Mouse (Mus musculus) midbrain, embryonic 11.5 days (tissue): ENCODE measurements at regions not wholly inside any gene's neighbourhood (a gene's known extent, or its start where the extent isn't known, plus 50 kb on each side); places are given as distances from the start of the nearest gene placed in this dataset.
A peak's percentile ranks its signal among the peaks of the same experiment; 100 is the strongest.

ENCODE experiments used
- ATAC-seq: fragments of 200-750 bp; cut with Nextera tagmentation; 2 replicates; pipeline ENCODE4 v1.8.0; 2017; ENCODE audit warnings: moderate TSS enrichment, moderate library complexity; ENCODE audit not compliant: low FRiP score
- DNase-seq: peaks from one replicate; pipeline ENCODE4 v3.0.0; 2015; ENCODE audit warnings: low spot score; ENCODE audit errors: missing footprints
- H3K27ac ChIP-seq: fragments of 300-500 bp; sonication (generic); 2 replicates; pipeline ENCODE4 v1.5.1; 2014; ENCODE audit warnings: low read depth, low read length
- H3K27me3 ChIP-seq: fragments of 300-500 bp; sonication (generic); 2 replicates; pipeline ENCODE4 v1.6.1; 2014; ENCODE audit warnings: mild to moderate bottlenecking, low read length, moderate library complexity, mixed read lengths; ENCODE audit not compliant: control insufficient read depth, insufficient read depth
- H3K36me3 ChIP-seq: fragments of 300-500 bp; sonication (generic); 2 replicates; pipeline ENCODE4 v1.6.1; 2014; ENCODE audit warnings: mild to moderate bottlenecking, low read length, moderate library complexity, mixed read lengths; ENCODE audit not compliant: control insufficient read depth, insufficient read depth
- H3K4me1 ChIP-seq: fragments of 300-500 bp; sonication (generic); 2 replicates; pipeline ENCODE4 v1.6.1; 2014; ENCODE audit warnings: low read length; ENCODE audit not compliant: control insufficient read depth, insufficient read depth
- H3K4me2 ChIP-seq: fragments of 300-500 bp; sonication (generic); 2 replicates; pipeline ENCODE4 v1.6.1; 2014; ENCODE audit warnings: mild to moderate bottlenecking, moderate library complexity
- H3K4me3 ChIP-seq: fragments of 300-500 bp; sonication (generic); 2 replicates; pipeline ENCODE4 v1.5.1; 2014; ENCODE audit warnings: low read depth, low read length
- H3K9ac ChIP-seq: fragments of 300-500 bp; sonication (generic); 2 replicates; pipeline ENCODE4 v1.6.1; 2014; ENCODE audit warnings: low read length
- H3K9me3 ChIP-seq: fragments of 300-500 bp; sonication (generic); 2 replicates; pipeline ENCODE4 v1.6.1; 2016; ENCODE audit warnings: low read length; ENCODE audit not compliant: control insufficient read depth
- WGBS: fragments of 180-500 bp; shearing (Covaris S2); extraction: QIAGEN DNeasy Blood & Tissue Kit; methylation state at CpG from one replicate; pipeline ENCODE4 v1.1.7; 2014; 5-methylcytosine and 5-hydroxymethylcytosine counted together

DNA sequence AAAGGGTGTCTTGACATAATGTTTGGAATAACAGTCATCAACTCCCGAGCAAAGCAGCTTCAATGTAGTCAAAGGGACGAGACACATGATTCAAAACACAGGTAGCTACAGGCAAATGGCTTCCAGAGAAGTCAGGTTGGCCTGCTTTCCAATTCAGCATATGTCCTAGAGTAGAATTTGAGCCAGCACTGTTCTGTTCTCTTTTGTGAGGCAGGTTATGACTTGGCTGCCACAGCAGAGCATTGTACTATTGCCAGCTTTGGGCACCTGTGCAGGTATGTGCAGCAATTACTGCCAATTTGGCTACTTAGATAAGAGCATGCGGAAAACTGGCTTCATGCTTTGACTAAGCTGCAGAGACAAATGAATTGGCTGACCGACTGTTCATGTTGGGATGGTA is 699.1 kb downstream of the Pkhd1 start:
- DNase-seq (no peak), ATAC-seq (no peak)
- Histone ChIP-seq H3K27me3 (peaks cover 7% of the 10 kb centered on the region; the same call in 1 of the 2 replicates), H3K9me3 (no peaks in the 10 kb centered on the region), H3K4me3 (no peak overlapping the region), H3K4me2 (no peak overlapping the region), H3K9ac (no peak overlapping the region), H3K27ac (no peak overlapping the region), H3K4me1 (no peaks in the 10 kb centered on the region), H3K36me3 (no peaks in the 10 kb centered on the region)
- 91% methylated on average over 4 of the region's 4 CpGs for WGBS

- Histone ChIP-seq H3K27ac (no peak overlapping the region), H3K4me1 (peaks cover 5% of the 10 kb centered on the region; the same call in 1 of the 2 replicates), H3K9me3 (no peaks in the 10 kb centered on the region), H3K27me3 (peaks cover 26% of the 10 kb centered on the region), H3K4me2 (no peak overlapping the region), H3K4me3 (no peak overlapping the region), H3K36me3 (no peaks in the 10 kb centered on the region), H3K9ac (no peak overlapping the region)
- DNase-seq: no peak
- ATAC-seq: no peak
- 93% methylated on average over 1 of the region's 1 CpGs for WGBS
Observed at GRCm38 (mm10) chr1:19927192-19927591, 690.7 kb downstream of the Pkhd1 start.

DNA sequence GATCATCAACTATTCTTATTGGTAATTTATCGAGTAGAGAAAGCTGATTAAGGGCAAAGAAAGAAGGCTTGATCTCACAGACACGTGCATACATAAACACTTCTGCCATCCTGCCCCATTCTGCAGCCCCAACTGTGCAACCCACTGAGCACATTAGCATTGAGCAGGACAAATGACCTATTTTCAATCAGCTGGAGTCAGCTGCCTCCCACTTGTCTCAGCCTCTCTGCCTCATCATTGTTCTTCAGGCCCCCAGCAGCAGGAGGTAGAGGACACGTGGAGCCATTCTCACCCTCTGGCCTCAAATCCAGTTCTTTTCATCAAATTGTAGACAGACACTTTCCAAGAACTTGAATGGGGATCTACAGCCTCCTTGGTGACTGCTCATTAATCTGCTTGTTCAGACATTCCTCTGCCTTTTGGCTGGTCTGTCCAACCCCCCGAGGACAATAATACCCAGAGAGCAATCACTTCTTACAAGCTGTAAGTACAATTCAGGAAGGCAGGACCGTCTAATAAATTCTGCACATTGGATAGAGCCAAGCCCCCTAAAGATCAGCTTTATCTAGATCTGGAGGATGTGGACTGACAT is 690.0 kb downstream of the Pkhd1 start:
- H3K9ac ChIP-seq: no peak overlapping the region
- H3K36me3 ChIP-seq: no peaks in the 10 kb centered on the region
- no peak overlapping the region for H3K4me3 ChIP-seq
- 5% methylated on average over 5 of the region's 5 CpGs for WGBS
- peak; percentile 81 for DNase-seq
- ATAC-seq: peak; percentile 87
- H3K4me2 ChIP-seq: no peak overlapping the region
- H3K27ac ChIP-seq: no peak overlapping the region
- no peaks in the 10 kb centered on the region for H3K9me3 ChIP-seq
- peaks cover 24% of the 10 kb centered on the region for H3K27me3 ChIP-seq
- H3K4me1 ChIP-seq: peaks cover 5% of the 10 kb centered on the region; the same call in 1 of the 2 replicates

DNA sequence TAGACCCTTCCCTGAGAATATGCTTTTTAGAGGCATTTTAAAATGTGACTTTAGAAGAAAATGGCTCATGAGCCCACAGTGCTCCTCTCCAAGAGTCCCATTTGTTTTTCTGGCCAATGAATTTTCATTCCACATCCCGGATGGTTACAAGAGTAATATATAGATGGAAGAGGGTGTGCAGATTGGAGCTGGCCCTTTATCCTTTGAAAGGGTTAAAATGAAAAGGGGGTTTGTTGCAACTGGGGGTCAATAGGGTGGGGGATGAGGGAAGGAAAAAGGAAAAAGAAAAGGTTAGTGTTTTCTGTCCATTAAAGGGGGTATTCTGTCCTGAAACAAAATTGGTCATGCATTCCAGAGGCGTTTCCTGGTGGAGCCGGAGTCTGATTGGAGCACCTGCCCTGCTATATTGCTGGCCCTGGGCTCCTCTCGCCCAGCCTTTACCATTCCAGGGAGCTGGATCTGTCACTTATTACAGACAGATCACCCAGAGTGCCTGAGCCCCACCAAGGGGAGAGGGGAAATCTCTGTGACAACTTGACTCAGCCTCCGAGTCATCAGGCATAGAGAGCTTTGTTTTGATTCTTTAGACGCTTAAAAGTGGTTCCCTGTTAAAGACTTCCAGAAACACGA is 666.7 kb downstream of the Pkhd1 start:
- Histone ChIP-seq H3K9ac (no peak overlapping the region), H3K4me3 (no peak overlapping the region), H3K9me3 (no peaks in the 10 kb centered on the region), H3K4me1 (peaks cover 11% of the 10 kb centered on the region), H3K27ac (no peak overlapping the region), H3K27me3 (0 out of 2 replicates have a peak, but pooled peaks cover 2% of the 10 kb centered on the region), H3K36me3 (no peaks in the 10 kb centered on the region), H3K4me2 (peak overlapping the region; percentile 32)
- WGBS: 17% methylated on average over 7 of the region's 7 CpGs
- peak; percentile 91 for ATAC-seq
- DNase-seq: no peak

DNA sequence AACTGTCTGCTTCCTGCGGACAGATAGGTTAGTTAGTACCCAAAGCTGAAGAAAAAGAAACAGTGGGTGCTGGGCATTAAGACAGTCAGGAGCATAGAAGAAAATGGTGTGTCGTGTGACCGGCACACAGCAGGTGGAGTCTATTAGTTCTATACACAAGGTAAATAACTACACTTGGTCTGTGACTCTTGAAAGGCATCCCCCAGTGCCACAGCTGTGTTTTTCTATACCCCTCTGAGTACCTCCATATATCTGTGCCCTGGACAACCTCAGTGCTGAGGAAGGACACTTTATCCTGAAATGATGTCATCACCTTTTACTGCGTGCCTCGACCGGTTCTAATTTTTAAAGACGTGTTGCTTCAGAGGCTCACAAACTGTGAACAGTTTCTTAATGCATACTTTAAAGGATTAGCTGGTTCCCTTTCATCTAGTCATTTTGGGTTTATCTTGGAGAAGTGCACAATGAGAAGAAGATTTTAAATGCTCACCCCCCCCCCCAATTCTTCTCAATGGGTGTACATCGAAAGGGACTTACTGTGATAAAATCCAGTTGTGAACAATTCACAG is 666.1 kb downstream of the Pkhd1 start:
- peaks cover 11% of the 10 kb centered on the region for H3K4me1 ChIP-seq
- H3K36me3 ChIP-seq: no peaks in the 10 kb centered on the region
- 0 out of 2 replicates have a peak, but pooled peaks cover 2% of the 10 kb centered on the region for H3K27me3 ChIP-seq
- DNase-seq: no peak
- no peak overlapping the region for H3K4me3 ChIP-seq
- no peaks in the 10 kb centered on the region for H3K9me3 ChIP-seq
- peak; percentile 78 for ATAC-seq
- WGBS: 14% methylated on average over 8 of the region's 8 CpGs
- no peak overlapping the region for H3K9ac ChIP-seq
- peak overlapping the region; percentile 32 for H3K4me2 ChIP-seq
- no peak overlapping the region for H3K27ac ChIP-seq

- no peak overlapping the region for H3K4me3 ChIP-seq
- DNase-seq (no peak), ATAC-seq (peak; percentile 74; the same call in 1 of the 2 replicates)
- peaks cover 6% of the 10 kb centered on the region; the same call in 1 of the 2 replicates for H3K27me3 ChIP-seq
- H3K9ac ChIP-seq: no peak overlapping the region
- 59% methylated on average over 4 of the region's 4 CpGs for WGBS
- H3K4me2 ChIP-seq: no peak overlapping the region
- H3K4me1 ChIP-seq: no peaks in the 10 kb centered on the region
- H3K36me3 ChIP-seq: no peaks in the 10 kb centered on the region
- H3K9me3 ChIP-seq: no peaks in the 10 kb centered on the region
- no peak overlapping the region for H3K27ac ChIP-seq
Observed at GRCm38 (mm10) chr1:19973364-19973763, 644.5 kb downstream of the Pkhd1 start.

GRCm38 (mm10) chr1:19973981-19974380 is 643.9 kb downstream of the Pkhd1 start:
- 69% methylated on average over 2 of the region's 2 CpGs for WGBS
- no peak overlapping the region for H3K27ac ChIP-seq
- no peak overlapping the region for H3K4me2 ChIP-seq
- no peaks in the 10 kb centered on the region for H3K36me3 ChIP-seq
- ATAC-seq: no peak
- H3K9ac ChIP-seq: no peak overlapping the region
- no peaks in the 10 kb centered on the region for H3K9me3 ChIP-seq
- no peak for DNase-seq
- H3K4me1 ChIP-seq: no peaks in the 10 kb centered on the region
- H3K4me3 ChIP-seq: no peak overlapping the region
- H3K27me3 ChIP-seq: peaks cover 6% of the 10 kb centered on the region

DNA sequence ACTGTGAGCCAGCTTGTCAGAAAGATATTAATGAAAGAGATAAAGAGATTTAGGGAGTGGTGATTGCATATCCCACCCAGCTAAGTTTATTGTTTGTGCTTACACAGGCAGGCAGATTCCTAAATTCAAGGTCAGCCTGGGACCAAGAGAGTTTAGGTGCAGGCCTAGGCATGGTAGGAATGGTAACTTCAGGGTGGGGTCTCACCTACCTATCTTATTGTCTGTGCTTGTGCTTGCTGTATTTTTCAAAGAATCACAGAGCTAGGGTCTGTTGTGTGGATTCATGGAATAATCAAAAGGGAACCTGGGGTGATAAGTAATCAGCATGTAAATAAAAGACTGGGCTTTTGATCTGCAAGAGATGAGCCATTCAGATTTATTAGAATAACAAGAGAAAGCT is 642.4 kb downstream of the Pkhd1 start:
- H3K27me3 ChIP-seq: peaks cover 6% of the 10 kb centered on the region
- H3K9me3 ChIP-seq: no peaks in the 10 kb centered on the region
- no peak overlapping the region for H3K4me2 ChIP-seq
- no peak for DNase-seq
- H3K27ac ChIP-seq: no peak overlapping the region
- no peak overlapping the region for H3K9ac ChIP-seq
- H3K4me1 ChIP-seq: no peaks in the 10 kb centered on the region
- no peaks in the 10 kb centered on the region for H3K36me3 ChIP-seq
- no peak for ATAC-seq
- no peak overlapping the region for H3K4me3 ChIP-seq

GRCm38 (mm10) chr1:19981189-19981588 is 636.7 kb downstream of the Pkhd1 start:
- Histone ChIP-seq H3K4me2 (no peak overlapping the region), H3K4me1 (no peaks in the 10 kb centered on the region), H3K9ac (no peak overlapping the region), H3K27me3 (no peaks in the 10 kb centered on the region; the same call in none of the 2 replicates), H3K4me3 (no peak overlapping the region), H3K36me3 (no peaks in the 10 kb centered on the region), H3K27ac (no peak overlapping the region), H3K9me3 (no peaks in the 10 kb centered on the region)
- ATAC-seq: peak; percentile 71; the same call in 1 of the 2 replicates
- DNase-seq: no peak
- 20% methylated on average over 1 of the region's 1 CpGs for WGBS
